Mouse (Mus musculus) heart, embryonic 14.5 days (tissue): ENCODE results near the gene 1700019N19Rik. TPM values are rescaled to one million over a fixed set of nuclear protein-coding genes. Genes with fewer than 3 reads are reported as not detected.

Experiments
- ATAC-seq: fragments of 200-750 bp; cut with Nextera tagmentation; 2 replicates; pipeline ENCODE4 v1.8.0; 2017; ENCODE audit warnings: low read depth, moderate TSS enrichment; ENCODE audit not compliant: insufficient number of reproducible peaks, insufficient read depth, low FRiP score
- H3K27ac ChIP-seq, 2 experiments: fragments of 200-500 bp in 1 of 2; fragments of 300-500 bp in 1 of 2; sonication (generic) in 1 of 2; replicated peaks in 1 of 2; 2 replicates each; pipeline ENCODE4 v1.5.1; 2012 to 2014; ENCODE audit warnings: low read depth in 2 of 2, low read length in 2 of 2, control low read depth in 1 of 2, mild to moderate bottlenecking in 1 of 2, mixed read lengths in 1 of 2; ENCODE audit not compliant: control insufficient read depth in 1 of 2, insufficient read depth in 1 of 2
- H3K27me3 ChIP-seq: fragments of 300-500 bp; sonication (generic); 2 replicates; pipeline ENCODE4 v1.6.1; 2014; ENCODE audit warnings: mild to moderate bottlenecking, low read length, control low read depth; ENCODE audit not compliant: control insufficient read depth, insufficient read depth
- H3K36me3 ChIP-seq: fragments of 300-500 bp; sonication (generic); 2 replicates; pipeline ENCODE4 v1.6.1; 2014; ENCODE audit warnings: mild to moderate bottlenecking, control low read depth, low read length, mixed read lengths; ENCODE audit not compliant: control insufficient read depth, insufficient read depth
- H3K4me1 ChIP-seq, 2 experiments: fragments of 200-500 bp in 1 of 2; fragments of 300-500 bp in 1 of 2; sonication (generic) in 1 of 2; 2 replicates each; pipeline ENCODE4 v1.6.1; 2012 to 2014; ENCODE audit warnings: low read length in 2 of 2, control low read depth in 1 of 2, mixed read lengths in 1 of 2; ENCODE audit not compliant: control insufficient read depth in 2 of 2, insufficient read depth in 2 of 2
- H3K4me2 ChIP-seq: fragments of 300-500 bp; sonication (generic); 2 replicates; pipeline ENCODE4 v1.6.1; 2014; ENCODE audit warnings: mild to moderate bottlenecking, low read length
- H3K4me3 ChIP-seq, 2 experiments: fragments of 200-500 bp in 1 of 2; fragments of 300-500 bp in 1 of 2; sonication (generic) in 1 of 2; 2 replicates each; pipeline ENCODE4 v1.5.1; 2012 to 2014; ENCODE audit warnings: low read length in 2 of 2, mild to moderate bottlenecking in 2 of 2, control low read depth in 1 of 2, low read depth in 1 of 2, moderate library complexity in 1 of 2; ENCODE audit not compliant: control insufficient read depth in 1 of 2, insufficient read depth in 1 of 2
- H3K9ac ChIP-seq: fragments of 300-500 bp; sonication (generic); 2 replicates; pipeline ENCODE4 v1.6.1; 2014; ENCODE audit warnings: mild to moderate bottlenecking, low read length
- H3K9me3 ChIP-seq: fragments of 300-500 bp; sonication (generic); 2 replicates; pipeline ENCODE4 v1.6.1; 2016; ENCODE audit warnings: low read length, control low read depth; ENCODE audit not compliant: control insufficient read depth
- WGBS: fragments of 180-500 bp; shearing (Covaris S2); extraction: QIAGEN DNeasy Blood & Tissue Kit; methylation state at CpG from one replicate; pipeline ENCODE4 v1.1.7; 2014; 5-methylcytosine and 5-hydroxymethylcytosine counted together
- polyA plus RNA-seq: library from polyadenylated mRNA; unstranded; fragments of >200 nt; fragmentation: Nextera tagmentation; extraction: Ambion mirVana; gene quantifications from 2 replicates; pipeline ENCODE4 v1.2.1, GENCODE M21; 2014

Gene 1700019N19Rik
- polyA plus RNA-seq, 1 experiment from 2014 or later = not detected

DNA sequence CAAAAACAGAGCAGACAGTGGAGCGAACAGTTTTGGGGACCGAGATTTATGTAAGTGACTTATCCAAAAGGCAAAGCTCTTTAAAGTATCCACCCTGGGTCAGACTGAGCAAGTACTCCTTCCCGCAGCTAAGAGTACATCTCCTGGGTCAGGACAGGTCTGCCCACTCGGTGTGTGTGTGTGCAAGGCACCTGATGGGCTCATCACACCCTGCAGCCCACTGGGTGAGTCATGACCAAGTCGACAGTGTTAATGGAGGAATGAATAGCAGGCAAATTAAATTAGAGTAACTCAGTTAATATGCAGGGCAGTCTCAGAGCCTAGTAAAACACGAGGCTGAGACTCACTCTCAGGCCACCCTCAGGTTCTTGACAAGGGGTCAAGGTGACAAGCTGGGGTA lies 14.6 kb upstream of the 1700019N19Rik start:
- Histone ChIP-seq H3K4me1 (no peaks in the 10 kb centered on the region), H3K4me3 (no peak overlapping the region), H3K36me3 (peaks cover 14% of the 10 kb centered on the region), H3K9ac (no peak overlapping the region), H3K27ac (no peak overlapping the region), H3K9me3 (no peaks in the 10 kb centered on the region), H3K27me3 (no peaks in the 10 kb centered on the region), H3K4me2 (no peak overlapping the region)
- ATAC-seq = no peak
- 79% methylated on average over 6 of the region's 6 CpGs for WGBS

DNA sequence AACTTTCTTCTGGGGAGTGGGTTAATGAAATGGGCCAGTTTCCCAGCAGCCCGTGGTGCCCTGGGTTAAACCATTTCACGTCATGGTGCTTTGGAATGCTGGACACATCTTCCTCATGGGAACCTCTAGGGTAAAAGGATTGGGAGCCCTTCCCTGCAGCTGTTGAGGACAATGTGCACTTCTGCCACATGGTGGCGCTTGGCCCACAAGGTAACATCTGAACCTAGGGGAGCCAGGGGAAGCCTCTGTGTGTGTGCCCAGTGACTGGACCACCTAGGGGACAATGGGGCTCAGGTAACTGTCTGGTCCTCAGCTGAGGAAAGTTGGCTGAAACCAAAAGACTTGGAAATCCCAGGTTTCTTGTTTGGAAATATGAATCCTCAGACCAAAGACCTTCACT lies 12.1 kb upstream of the 1700019N19Rik start:
- 0% methylated on average over 3 of the region's 3 CpGs for WGBS

GRCm38 (mm10) chr19:58805191-58805779 lies 11.0 kb upstream of the 1700019N19Rik start:
- Histone ChIP-seq H3K9ac (no peak overlapping the region), H3K9me3 (no peaks in the 10 kb centered on the region), H3K36me3 (peaks cover 38% of the 10 kb centered on the region), H3K4me3 (no peak overlapping the region), H3K4me1 (no peaks in the 10 kb centered on the region), H3K4me2 (no peak overlapping the region), H3K27me3 (no peaks in the 10 kb centered on the region), H3K27ac (no peak overlapping the region)
- WGBS = 75% methylated on average over 9 of the region's 9 CpGs
- ATAC-seq = no peak

More for the DNA sequence above, 12.1 kb upstream of the 1700019N19Rik start:
- no peaks in the 10 kb centered on the region for H3K27me3 ChIP-seq
- H3K4me2 ChIP-seq = no peak overlapping the region
- H3K36me3 ChIP-seq = peaks cover 33% of the 10 kb centered on the region
- no peak overlapping the region for H3K9ac ChIP-seq
- no peak for ATAC-seq
- H3K27ac ChIP-seq = no peak overlapping the region
- H3K4me1 ChIP-seq = no peaks in the 10 kb centered on the region
- no peak overlapping the region for H3K4me3 ChIP-seq
- no peaks in the 10 kb centered on the region for H3K9me3 ChIP-seq

DNA sequence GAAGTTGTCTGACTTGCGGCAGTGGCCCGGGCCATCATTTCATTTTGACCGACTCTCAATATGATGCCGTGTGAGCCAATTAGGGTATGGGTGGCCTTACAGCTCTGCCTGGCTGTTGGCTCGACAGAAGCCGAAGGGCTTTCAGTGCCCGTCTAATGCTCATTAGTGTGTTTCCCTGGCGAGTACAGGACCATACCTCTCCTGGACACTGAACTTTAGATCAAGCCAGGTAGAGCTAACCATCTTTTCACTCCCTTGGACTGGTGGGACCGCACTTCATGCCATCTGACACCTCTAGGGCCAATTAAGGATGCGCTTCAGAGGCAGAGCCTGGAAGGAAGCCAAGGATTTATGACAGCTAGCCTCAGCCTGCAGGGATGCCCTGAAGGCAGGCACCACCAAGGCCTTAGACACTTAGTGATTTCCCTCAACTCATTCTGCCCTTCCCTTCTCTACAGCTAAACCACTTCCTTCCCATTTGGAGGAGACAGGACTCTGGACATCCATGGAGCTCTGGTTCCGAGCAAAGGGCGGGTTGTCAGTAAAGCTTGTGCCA lies 931 bp upstream of the 1700019N19Rik start:
- no peak for ATAC-seq
- no peaks in the 10 kb centered on the region for H3K27me3 ChIP-seq
- 84% methylated on average over 12 of the region's 12 CpGs for WGBS

DNA sequence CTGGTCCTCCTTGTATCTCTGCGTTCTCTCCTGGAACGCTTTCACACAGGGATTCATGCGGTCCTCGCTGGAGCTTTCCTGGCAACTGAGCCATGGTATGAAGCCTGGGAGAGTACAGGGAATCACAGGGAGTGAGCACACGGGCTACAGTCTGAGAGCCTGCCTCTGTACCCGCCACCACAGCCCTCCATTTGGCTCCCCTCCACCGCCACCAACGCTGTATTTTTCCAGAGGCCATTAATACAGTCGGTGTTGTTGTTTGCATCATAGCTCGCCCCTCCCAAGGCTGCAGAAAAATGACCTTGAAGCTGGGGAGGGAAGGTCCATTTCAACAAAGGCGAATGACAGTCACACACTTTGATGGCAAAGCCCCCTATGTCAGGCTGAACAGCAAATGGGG lies 5.1 kb downstream of the 1700019N19Rik start:
- ATAC-seq = no peak
- Histone ChIP-seq H3K27ac (no peak overlapping the region), H3K4me1 (no peaks in the 10 kb centered on the region), H3K36me3 (no peaks in the 10 kb centered on the region), H3K4me2 (no peak overlapping the region), H3K9ac (no peak overlapping the region), H3K27me3 (no peaks in the 10 kb centered on the region), H3K4me3 (no peak overlapping the region), H3K9me3 (no peaks in the 10 kb centered on the region)
- WGBS = 71% methylated on average over 11 of the region's 11 CpGs

More for the DNA sequence above, 931 bp upstream of the 1700019N19Rik start:
- Histone ChIP-seq H3K9ac (no peak overlapping the region), H3K36me3 (peaks cover 24% of the 10 kb centered on the region), H3K27ac (no peak overlapping the region), H3K9me3 (no peaks in the 10 kb centered on the region), H3K4me3 (no peak overlapping the region), H3K4me2 (no peak overlapping the region), H3K4me1 (no peaks in the 10 kb centered on the region)

- no peak for ATAC-seq
- no peak overlapping the region for H3K27ac ChIP-seq
Observed at GRCm38 (mm10) chr19:58783938-58784337, 10.3 kb downstream of the 1700019N19Rik start.

DNA sequence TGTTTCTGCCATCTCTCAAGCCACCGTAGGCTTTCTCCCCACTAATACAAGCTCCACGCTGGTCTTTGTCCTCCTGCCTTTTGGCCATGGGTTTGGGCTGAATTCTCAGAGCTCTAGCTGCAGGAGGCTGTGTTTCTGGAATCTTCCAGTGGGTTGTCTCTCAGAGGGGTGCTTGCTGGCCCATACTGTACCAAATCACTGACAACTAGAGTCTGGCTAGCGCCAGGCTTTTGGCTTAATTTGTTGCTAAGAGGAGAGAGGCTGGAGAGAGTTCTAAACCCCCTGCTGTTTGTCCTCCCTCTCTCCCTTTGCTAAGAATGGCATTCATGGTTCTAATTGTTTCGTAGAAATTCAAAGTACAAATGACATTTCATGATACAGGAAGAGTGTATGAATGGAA lies 12.7 kb downstream of the 1700019N19Rik start:
- no peaks in the 10 kb centered on the region for H3K9me3 ChIP-seq
- H3K27ac ChIP-seq = no peak overlapping the region
- 65% methylated on average over 4 of the region's 4 CpGs for WGBS
- H3K4me3 ChIP-seq = no peak overlapping the region
- H3K27me3 ChIP-seq = no peaks in the 10 kb centered on the region
- H3K9ac ChIP-seq = no peak overlapping the region
- H3K36me3 ChIP-seq = no peaks in the 10 kb centered on the region
- H3K4me1 ChIP-seq = peaks cover 2 to 5% of the 10 kb centered on the region in 2 experiments; a peak in 2 of 4 replicates
- no peak overlapping the region for H3K4me2 ChIP-seq
- ATAC-seq = no peak

More at GRCm38 (mm10) chr19:58783938-58784337, 10.3 kb downstream of the 1700019N19Rik start:
- Histone ChIP-seq H3K27me3 (no peaks in the 10 kb centered on the region), H3K9me3 (no peaks in the 10 kb centered on the region), H3K9ac (no peak overlapping the region), H3K4me2 (no peak overlapping the region), H3K4me1 (peaks cover 2 to 5% of the 10 kb centered on the region in 2 experiments; a peak in 2 of 4 replicates), H3K4me3 (no peak overlapping the region), H3K36me3 (no peaks in the 10 kb centered on the region)
- 32% methylated on average over 7 of the region's 7 CpGs for WGBS

DNA sequence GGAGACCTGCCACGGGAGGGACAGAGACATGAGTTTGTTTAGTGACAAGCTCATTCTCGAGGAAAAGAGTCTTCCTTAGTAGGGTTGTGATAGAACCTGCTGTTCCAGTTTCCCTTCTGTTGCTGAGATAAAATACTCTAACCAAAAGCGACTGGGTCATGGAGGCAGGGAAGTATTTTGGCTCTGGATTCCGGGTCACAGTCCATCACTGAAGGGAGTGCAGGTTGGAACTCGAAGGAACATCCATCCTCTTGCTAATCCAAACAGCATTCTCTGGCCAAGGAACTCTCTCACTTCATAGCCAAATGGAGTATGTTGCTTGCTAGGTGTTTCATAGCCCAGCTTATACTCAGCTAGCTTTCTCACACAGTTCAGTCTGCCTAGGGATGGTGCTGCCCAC lies 17.8 kb downstream of the 1700019N19Rik start:
- no peaks in the 10 kb centered on the region for H3K9me3 ChIP-seq
- WGBS = 62% methylated on average over 5 of the region's 5 CpGs
- H3K27me3 ChIP-seq = no peaks in the 10 kb centered on the region
- H3K36me3 ChIP-seq = no peaks in the 10 kb centered on the region
- H3K27ac ChIP-seq = no peak overlapping the region
- H3K4me1 ChIP-seq = no peaks in the 10 kb centered on the region
- H3K9ac ChIP-seq = no peak overlapping the region
- no peak overlapping the region for H3K4me2 ChIP-seq
- H3K4me3 ChIP-seq = no peak overlapping the region
- ATAC-seq = no peak
